Mouse (Mus musculus) stomach, postnatal 0 days (tissue): ENCODE measurements around the gene Hmgn2. TPM values are rescaled to one million over a fixed set of nuclear protein-coding genes. Genes with fewer than 3 reads are reported as not detected.

Experiments
- ATAC-seq: fragments of 200-750 bp; cut with Nextera tagmentation; 2 replicates; pipeline ENCODE4 v1.8.0; 2017; ENCODE audit not compliant: low FRiP score, low TSS enrichment
- DNase-seq: peaks from one replicate; pipeline ENCODE4 v3.0.0-alpha.2; 2016; ENCODE audit warnings: low spot score
- H3K27ac ChIP-seq: fragments of 300-500 bp; sonication (generic); replicated peaks from 2 replicates; pipeline ENCODE4 v1.5.1; 2014; ENCODE audit warnings: mild to moderate bottlenecking, control low read depth
- H3K27me3 ChIP-seq: fragments of 300-500 bp; sonication (generic); 2 replicates; pipeline ENCODE4 v1.6.1; 2014; ENCODE audit warnings: low read length; ENCODE audit not compliant: control insufficient read depth, insufficient read depth
- H3K36me3 ChIP-seq: fragments of 300-500 bp; sonication (generic); 2 replicates; pipeline ENCODE4 v1.6.1; 2014; ENCODE audit warnings: low read length, mixed read lengths; ENCODE audit not compliant: control insufficient read depth, insufficient read depth
- H3K4me1 ChIP-seq: fragments of 300-500 bp; sonication (generic); replicated peaks from 2 replicates; pipeline ENCODE4 v1.6.1; 2014; ENCODE audit warnings: antibody characterized with exemption; ENCODE audit not compliant: control insufficient read depth, insufficient read depth
- H3K4me2 ChIP-seq: fragments of 300-500 bp; sonication (generic); replicated peaks from 2 replicates; pipeline ENCODE4 v1.6.1; 2014; ENCODE audit warnings: low read depth, mild to moderate bottlenecking, control low read depth, moderate library complexity
- H3K4me3 ChIP-seq: fragments of 300-500 bp; sonication (generic); 2 replicates; pipeline ENCODE4 v1.5.1; 2014; ENCODE audit warnings: low read depth, low read length, control low read depth
- H3K9ac ChIP-seq: fragments of 300-500 bp; sonication (generic); 2 replicates; pipeline ENCODE4 v1.6.1; 2014; ENCODE audit warnings: mild to moderate bottlenecking, low read length, control low read depth, mixed read lengths
- H3K9me3 ChIP-seq: fragments of 300-500 bp; sonication (generic); 2 replicates; pipeline ENCODE4 v1.6.1; 2016; ENCODE audit warnings: low read length; ENCODE audit not compliant: control insufficient read depth
- CTCF ChIP-seq: IDR thresholded peaks from 2 replicates; pipeline ENCODE4 v1.5.1; 2016; ENCODE audit warnings: antibody characterized with exemption, low read depth, mild to moderate bottlenecking, moderate library complexity
- EP300 ChIP-seq: optimal IDR thresholded peaks from 2 replicates; pipeline ENCODE3; 2016; ENCODE audit warnings: antibody characterized with exemption
- WGBS: fragments of 180-500 bp; shearing (Covaris S2); extraction: QIAGEN DNeasy Blood & Tissue Kit; methylation state at CpG from one replicate; pipeline ENCODE4 v1.1.7; 2014; 5-methylcytosine and 5-hydroxymethylcytosine counted together
- polyA plus RNA-seq: library from polyadenylated mRNA; unstranded; fragments of >200 nt; fragmentation: Nextera tagmentation; extraction: Ambion mirVana; gene quantifications from 2 replicates; pipeline ENCODE4 v1.2.1, GENCODE M21; 2015

Hmgn2 gene
- polyA plus RNA-seq, 1 experiment from 2014 or later: 782 TPM

GRCm38 (mm10) chr4:133982936-133983335 is 14.5 kb upstream of the Hmgn2 start:
- Histone ChIP-seq H3K27ac (no peak overlapping the region), H3K4me2 (no peak overlapping the region), H3K36me3 (peaks cover 11% of the 10 kb centered on the region), H3K4me3 (no peak overlapping the region), H3K4me1 (no peaks in the 10 kb centered on the region), H3K9ac (no peak overlapping the region), H3K9me3 (no peaks in the 10 kb centered on the region), H3K27me3 (no peaks in the 10 kb centered on the region)
- no peak for TF ChIP-seq CTCF
- no peak for TF ChIP-seq EP300
- ATAC-seq (no peak), DNase-seq (no peak)
- WGBS: 89% methylated on average over 13 of the region's 13 CpGs

- Histone ChIP-seq H3K27me3 (no peaks in the 10 kb centered on the region), H3K9ac (no peak overlapping the region), H3K4me3 (no peak overlapping the region), H3K36me3 (peaks cover 13% of the 10 kb centered on the region), H3K4me2 (no peak overlapping the region), H3K9me3 (no peaks in the 10 kb centered on the region), H3K4me1 (no peaks in the 10 kb centered on the region), H3K27ac (no peak overlapping the region)
- WGBS: 77% methylated on average over 5 of the region's 5 CpGs
- TF ChIP-seq EP300 (no peak), CTCF (no peak)
- DNase-seq (no peak), ATAC-seq (no peak)
Measured at GRCm38 (mm10) chr4:133980496-133980895, 12.0 kb upstream of the Hmgn2 start.

GRCm38 (mm10) chr4:133978021-133978711 is 9.7 kb upstream of the Hmgn2 start:
- Histone ChIP-seq H3K9ac (no peak overlapping the region), H3K4me2 (no peak overlapping the region), H3K4me1 (no peaks in the 10 kb centered on the region), H3K9me3 (no peaks in the 10 kb centered on the region), H3K4me3 (no peak overlapping the region), H3K36me3 (peaks cover 14% of the 10 kb centered on the region), H3K27me3 (no peaks in the 10 kb centered on the region), H3K27ac (no peak overlapping the region)
- no peak for TF ChIP-seq CTCF
- TF ChIP-seq EP300: no peak
- 89% methylated on average over 10 of the region's 10 CpGs for WGBS
- no peak for ATAC-seq
- no peak for DNase-seq

- Histone ChIP-seq H3K9ac (no peak overlapping the region), H3K36me3 (peaks cover 5% of the 10 kb centered on the region; the same call in 1 of the 2 replicates), H3K9me3 (no peaks in the 10 kb centered on the region), H3K4me2 (no peak overlapping the region), H3K27me3 (no peaks in the 10 kb centered on the region), H3K4me1 (no peaks in the 10 kb centered on the region), H3K27ac (no peak overlapping the region), H3K4me3 (no peak overlapping the region)
- 57% methylated on average over 8 of the region's 8 CpGs for WGBS
- TF ChIP-seq EP300 (no peak), CTCF (no peak)
- ATAC-seq (no peak), DNase-seq (no peak)
Measured at GRCm38 (mm10) chr4:133971741-133972140, 3.3 kb upstream of the Hmgn2 start.

GRCm38 (mm10) chr4:133970876-133971275 is 2.4 kb upstream of the Hmgn2 start:
- WGBS: 83% methylated on average over 13 of the region's 13 CpGs
- ATAC-seq: no peak
- Histone ChIP-seq H3K9me3 (no peaks in the 10 kb centered on the region), H3K9ac (no peak overlapping the region), H3K4me1 (no peaks in the 10 kb centered on the region), H3K36me3 (0 out of 2 replicates have a peak, but pooled peaks cover 4% of the 10 kb centered on the region), H3K4me3 (no peak overlapping the region), H3K27me3 (no peaks in the 10 kb centered on the region), H3K4me2 (no peak overlapping the region), H3K27ac (no peak overlapping the region)
- DNase-seq: no peak
- TF ChIP-seq EP300 (no peak), CTCF (no peak)

- no peaks in the 10 kb centered on the region for H3K27me3 ChIP-seq
- ATAC-seq (no peak), DNase-seq (no peak)
- H3K4me2 ChIP-seq: no peak overlapping the region
- no peaks in the 10 kb centered on the region for H3K9me3 ChIP-seq
- H3K36me3 ChIP-seq: 0 out of 2 replicates have a peak, but pooled peaks cover 4% of the 10 kb centered on the region
- H3K4me1 ChIP-seq: no peaks in the 10 kb centered on the region
- 56% methylated on average over 4 of the region's 4 CpGs for WGBS
- H3K4me3 ChIP-seq: no peak overlapping the region
- H3K27ac ChIP-seq: no peak overlapping the region
- TF ChIP-seq EP300: no peak
- TF ChIP-seq CTCF: no peak
- H3K9ac ChIP-seq: no peak overlapping the region
Measured at GRCm38 (mm10) chr4:133970196-133970595, 1.7 kb upstream of the Hmgn2 start.
